Mouse (Mus musculus) cerebellum, adult 2 months (tissue): ENCODE data around the gene Polr3b. TPM values are rescaled to one million over a fixed set of nuclear protein-coding genes. Genes with fewer than 3 reads are reported as not detected.
A peak's percentile ranks its signal among the peaks of the same experiment; 100 is the strongest.

ENCODE experiments used
- DNase-seq, 2 experiments: peaks; one replicate each; pipeline ENCODE4 v3.0.0; 2021
- H3K27ac ChIP-seq: fragments of 200-500 bp; 2 replicates; pipeline ENCODE4 v1.5.1; 2012; ENCODE audit warnings: low read length, control low read depth, inconsistent platforms; ENCODE audit not compliant: insufficient read depth
- H3K27me3 ChIP-seq: fragments of 200-500 bp; 2 replicates; pipeline ENCODE4 v1.6.1; 2012; ENCODE audit warnings: inconsistent platforms, mild to moderate bottlenecking, low read length, moderate library complexity; ENCODE audit not compliant: control insufficient read depth, insufficient read depth
- H3K4me1 ChIP-seq: fragments of 200-500 bp; 2 replicates; pipeline ENCODE4 v1.6.1; 2011; ENCODE audit warnings: low read length; ENCODE audit not compliant: control insufficient read depth, insufficient read depth
- H3K4me3 ChIP-seq: fragments of 200-500 bp; replicated peaks from 2 replicates; pipeline ENCODE3; 2011; ENCODE audit warnings: mild to moderate bottlenecking, low read depth, low read length, control low read depth; ENCODE audit not compliant: insufficient read depth
- CTCF ChIP-seq: fragments of 200-500 bp; IDR thresholded peaks from 2 replicates; pipeline ENCODE4 v1.5.1; 2011; ENCODE audit warnings: low read depth, mild to moderate bottlenecking, control low read depth, low read length, moderate library complexity, borderline replicate concordance; ENCODE audit not compliant: insufficient read depth
- POLR2A ChIP-seq: fragments of 200-500 bp; IDR thresholded peaks from 2 replicates; pipeline ENCODE4 v1.6.1; 2011; ENCODE audit warnings: low read length, control low read depth, borderline replicate concordance; ENCODE audit not compliant: insufficient read depth
- whole genome bisulfite sequencing: fragments of 180-500 bp; shearing (Covaris S2); methylation state at CpG from one replicate; pipeline ENCODE4 v1.1.7; 2018; 5-methylcytosine and 5-hydroxymethylcytosine counted together
- polyA plus RNA-seq: library from polyadenylated mRNA; depleted of rRNA; stranded (reverse); fragments of >200 nt; gene quantifications from 2 replicates; pipeline ENCODE4 v1.2.3, GENCODE M21; 2012

Polr3b gene
- polyA plus RNA-seq, 1 experiment, result 9.7 TPM

DNA sequence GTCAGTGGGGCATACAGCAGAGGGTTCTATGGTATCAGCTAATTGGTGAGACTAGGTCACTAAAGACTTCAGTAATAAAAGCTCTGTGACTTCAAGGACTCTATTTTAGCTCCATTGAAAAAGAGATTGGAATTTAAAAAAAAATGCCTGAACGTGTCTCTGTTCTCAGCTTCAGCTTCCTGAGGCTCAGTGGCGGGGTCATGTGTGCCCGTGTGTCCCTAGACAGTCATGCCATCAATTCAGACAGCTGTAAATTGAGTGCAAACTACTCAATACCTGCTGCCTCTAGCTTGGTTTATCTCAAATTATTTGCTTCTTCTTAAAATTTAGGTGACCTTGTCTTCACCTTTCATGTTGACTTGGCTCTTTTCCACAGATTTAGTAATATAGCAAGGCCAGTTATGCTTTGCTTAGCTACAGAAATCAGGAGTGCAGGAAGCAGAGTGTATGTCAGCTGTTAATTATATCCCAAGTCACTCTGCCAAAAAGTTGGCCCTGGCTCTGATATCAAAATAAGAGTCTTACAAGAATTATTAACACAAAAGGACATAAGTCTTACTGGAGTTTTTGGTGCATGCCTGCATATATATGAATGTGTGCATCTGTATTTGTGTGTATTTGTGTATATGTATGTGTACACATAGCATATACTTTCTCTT lies 24.8 kb upstream of the Polr3b start:
- H3K27ac ChIP-seq, result peak overlapping the region; percentile 47; the same call in 1 of the 2 replicates
- H3K27me3 ChIP-seq, result no peaks in the 10 kb centered on the region
- WGBS, result 16% methylated on average over 3 of the region's 3 CpGs
- no peak overlapping the region for H3K4me3 ChIP-seq
- TF ChIP-seq POLR2A, result no peak
- TF ChIP-seq CTCF, result no peak
- H3K4me1 ChIP-seq, result peaks cover 11% of the 10 kb centered on the region; the same call in 1 of the 2 replicates
- peak in 1 of 2 experiments; percentile 42 for DNase-seq

DNA sequence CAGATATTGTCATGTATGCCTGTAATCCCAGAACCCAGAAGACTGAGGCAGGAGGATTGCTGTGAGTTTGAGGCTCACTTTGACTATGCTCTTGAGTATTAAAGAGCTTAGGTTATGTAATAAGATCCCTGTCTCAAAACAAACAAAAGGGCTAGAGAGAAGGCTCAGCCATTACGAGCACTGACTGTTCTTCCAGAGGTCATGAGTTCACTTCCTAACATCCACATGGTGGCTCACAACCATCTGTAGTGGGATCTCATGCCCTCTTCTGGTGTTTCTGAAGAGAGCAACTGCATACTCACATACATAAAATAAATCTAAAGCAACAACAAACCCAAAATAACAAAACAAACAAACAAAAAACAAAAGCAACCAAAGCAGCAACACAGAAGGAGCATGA lies 23.9 kb upstream of the Polr3b start:
- WGBS, result 79% methylated on average over 1 of the region's 1 CpGs
- no peak overlapping the region for H3K4me3 ChIP-seq
- DNase-seq, result no peak
- H3K4me1 ChIP-seq, result peaks cover 11% of the 10 kb centered on the region; the same call in 1 of the 2 replicates
- no peak overlapping the region for H3K27ac ChIP-seq
- H3K27me3 ChIP-seq, result no peaks in the 10 kb centered on the region
- no peak for TF ChIP-seq POLR2A
- no peak for TF ChIP-seq CTCF

DNA sequence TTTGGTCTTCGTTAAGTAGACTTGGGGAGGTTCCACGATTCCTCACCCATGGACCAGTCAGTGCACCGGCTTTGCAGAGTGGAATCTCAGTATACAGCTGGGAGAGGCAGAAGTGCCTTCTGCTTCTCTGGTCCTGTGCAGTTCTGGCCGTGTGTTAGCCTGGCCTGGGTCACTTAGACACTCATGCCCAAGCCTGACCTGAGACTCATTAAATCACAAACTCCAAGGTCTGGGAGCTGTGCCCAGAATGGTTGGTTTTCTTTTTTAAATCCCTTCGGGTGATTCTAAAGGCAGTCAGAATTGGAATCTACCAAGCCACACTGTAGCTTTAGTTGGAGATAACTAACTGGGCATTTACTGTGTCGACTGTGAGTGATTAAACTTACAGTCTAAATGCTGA lies 22.0 kb upstream of the Polr3b start:
- no peaks in the 10 kb centered on the region for H3K27me3 ChIP-seq
- peaks cover 11% of the 10 kb centered on the region; the same call in 1 of the 2 replicates for H3K4me1 ChIP-seq
- DNase-seq, result no peak
- WGBS, result 63% methylated on average over 6 of the region's 6 CpGs
- TF ChIP-seq CTCF (no peak), POLR2A (no peak)
- no peak overlapping the region for H3K4me3 ChIP-seq
- H3K27ac ChIP-seq, result no peak overlapping the region

DNA sequence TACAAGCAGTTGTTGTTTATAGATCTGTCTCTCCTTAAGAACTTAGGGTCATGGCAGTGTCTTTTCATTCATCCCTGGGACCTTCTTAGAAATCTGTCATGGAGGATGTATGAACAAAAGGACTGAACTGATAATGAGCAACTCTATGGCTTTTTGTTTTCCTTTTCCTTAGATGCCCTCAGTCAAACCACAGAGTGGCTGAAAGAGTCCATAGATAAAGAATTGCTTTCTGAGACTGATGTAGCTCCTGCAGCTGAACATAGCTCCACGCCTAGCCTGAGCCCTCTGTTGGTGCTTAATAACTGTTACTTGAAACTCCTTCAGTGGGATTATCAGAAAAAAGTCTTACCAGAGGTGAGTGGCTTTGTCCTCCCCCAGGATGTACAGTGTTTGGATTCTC lies 17.8 kb upstream of the Polr3b start:
- TF ChIP-seq POLR2A, result no peak
- no peak for TF ChIP-seq CTCF
- 82% methylated on average over 1 of the region's 1 CpGs for WGBS
- Histone ChIP-seq H3K4me1 (no peaks in the 10 kb centered on the region), H3K27me3 (no peaks in the 10 kb centered on the region), H3K4me3 (no peak overlapping the region), H3K27ac (no peak overlapping the region)
- DNase-seq, result no peak

DNA sequence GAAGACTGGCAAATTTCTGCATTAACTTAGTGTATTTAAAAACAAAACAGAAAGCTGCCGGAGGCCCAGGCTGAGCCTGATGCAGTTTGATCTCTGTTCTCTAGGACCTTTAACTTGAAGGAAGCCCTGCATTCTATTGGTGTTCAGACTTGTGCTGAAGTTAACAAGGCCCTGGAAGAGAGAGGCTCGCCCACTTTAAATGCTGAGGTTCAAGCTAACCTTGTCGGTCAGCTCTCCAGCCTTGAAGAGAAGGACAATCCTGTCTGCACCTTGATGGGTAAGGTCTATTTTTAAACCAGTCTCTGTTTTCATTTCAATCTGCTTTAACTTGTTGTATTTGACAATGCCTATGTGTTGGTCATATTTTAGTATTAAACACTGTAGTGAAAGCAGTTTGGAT lies 13.7 kb upstream of the Polr3b start:
- Histone ChIP-seq H3K27me3 (no peaks in the 10 kb centered on the region), H3K4me1 (no peaks in the 10 kb centered on the region), H3K4me3 (no peak overlapping the region), H3K27ac (no peak overlapping the region)
- no peak for DNase-seq
- WGBS, result 81% methylated on average over 3 of the region's 3 CpGs
- TF ChIP-seq POLR2A (no peak), CTCF (no peak)

DNA sequence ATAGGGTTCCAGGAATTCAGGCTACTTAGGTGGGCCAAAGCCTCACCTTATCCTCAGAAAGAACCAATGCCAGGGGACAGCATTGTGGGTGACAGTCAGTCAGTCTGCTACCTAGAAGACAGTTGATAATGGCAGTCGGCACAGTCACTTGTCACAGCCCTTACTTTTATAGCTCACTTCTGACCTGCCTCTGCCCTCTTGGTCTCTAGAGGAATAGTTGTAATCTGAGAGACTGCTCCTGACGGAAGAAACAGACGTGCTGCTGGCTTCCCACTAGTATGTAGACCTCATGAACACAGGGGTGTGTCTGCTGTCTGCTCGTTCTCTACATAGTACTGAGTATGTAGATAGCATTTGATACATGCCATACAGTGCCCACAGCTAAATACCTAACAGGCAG lies 11.8 kb upstream of the Polr3b start:
- no peak overlapping the region for H3K4me3 ChIP-seq
- TF ChIP-seq CTCF (no peak), POLR2A (no peak)
- 73% methylated on average over 4 of the region's 4 CpGs for WGBS

DNA sequence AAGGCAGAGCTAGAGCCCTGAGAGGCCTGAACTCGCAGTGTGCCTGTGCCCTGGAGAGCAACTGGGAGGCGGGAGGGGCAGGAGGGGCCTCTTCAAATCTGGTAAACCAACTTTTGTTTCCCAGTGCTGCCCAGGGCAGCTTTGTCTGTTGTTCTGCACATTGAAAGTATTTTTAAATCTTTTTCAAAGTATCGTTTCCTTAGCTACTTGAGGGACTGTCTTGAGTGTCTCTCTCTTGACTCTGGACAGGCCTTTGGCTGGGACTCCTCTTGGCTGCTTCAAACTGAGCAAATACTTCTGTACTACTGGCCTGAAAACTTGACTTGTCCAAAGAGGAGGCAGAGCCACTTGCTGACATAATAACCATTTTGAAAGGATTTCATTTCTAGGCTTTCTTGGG lies 11.3 kb upstream of the Polr3b start:
- 71% methylated on average over 3 of the region's 3 CpGs for WGBS
- no peaks in the 10 kb centered on the region for H3K4me1 ChIP-seq
- TF ChIP-seq CTCF (no peak), POLR2A (no peak)
- no peak for DNase-seq
- H3K27ac ChIP-seq, result no peak overlapping the region
- no peaks in the 10 kb centered on the region for H3K27me3 ChIP-seq
- H3K4me3 ChIP-seq, result no peak overlapping the region

More for the DNA sequence above, 11.8 kb upstream of the Polr3b start:
- Histone ChIP-seq H3K27ac (no peak overlapping the region), H3K4me1 (no peaks in the 10 kb centered on the region), H3K27me3 (no peaks in the 10 kb centered on the region)
- no peak for DNase-seq

DNA sequence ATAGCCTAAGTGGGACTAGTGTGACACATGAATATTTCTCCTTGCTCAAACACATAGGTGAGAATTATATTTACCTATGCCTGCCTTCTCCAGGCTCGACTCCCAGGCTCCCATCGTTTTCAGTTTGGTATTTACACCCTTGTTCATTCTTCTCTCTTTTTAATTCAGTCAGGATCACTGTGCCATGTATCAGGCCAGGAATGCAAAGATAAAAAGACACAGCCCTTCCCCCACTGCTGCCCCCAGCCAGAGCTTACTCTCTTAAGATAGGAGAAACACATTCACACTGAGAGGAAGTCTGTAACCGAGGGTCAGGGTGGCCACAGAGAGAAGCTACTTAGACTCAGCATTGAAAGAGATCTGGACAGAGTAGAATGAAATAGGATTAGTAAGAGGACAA lies 10.4 kb upstream of the Polr3b start:
- Histone ChIP-seq H3K4me3 (no peak overlapping the region), H3K4me1 (no peaks in the 10 kb centered on the region), H3K27ac (no peak overlapping the region), H3K27me3 (no peaks in the 10 kb centered on the region)
- DNase-seq, result no peak
- no peak for TF ChIP-seq POLR2A
- TF ChIP-seq CTCF, result no peak
- WGBS, result 62% methylated on average over 3 of the region's 3 CpGs

DNA sequence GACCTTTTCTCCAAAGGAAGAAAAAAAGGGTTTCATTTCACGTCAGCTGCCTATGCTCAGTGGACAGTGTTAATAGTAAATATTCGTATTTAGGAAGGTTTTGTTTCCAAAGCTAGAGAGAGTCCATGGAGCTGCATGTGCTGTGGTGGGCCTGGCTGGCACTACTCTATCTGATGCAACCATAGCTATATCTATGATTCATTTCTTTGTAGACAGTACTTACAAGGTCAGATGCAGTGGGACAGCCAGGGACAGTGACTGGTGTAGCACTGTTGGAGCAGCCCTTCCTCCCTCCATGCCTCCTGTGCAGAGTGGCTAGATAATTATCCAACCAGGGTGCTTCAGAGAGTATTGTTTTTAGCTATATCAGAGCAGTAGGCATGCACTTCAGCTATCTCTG lies 9.8 kb upstream of the Polr3b start:
- no peak for TF ChIP-seq CTCF
- no peak for TF ChIP-seq POLR2A
- Histone ChIP-seq H3K27ac (no peak overlapping the region), H3K4me1 (no peaks in the 10 kb centered on the region), H3K27me3 (no peaks in the 10 kb centered on the region), H3K4me3 (no peak overlapping the region)
- DNase-seq, result no peak
- 79% methylated on average over 2 of the region's 2 CpGs for WGBS
